Mouse (Mus musculus) large intestine, adult 2 months (tissue): ENCODE data around the gene Kansl3. TPM values are rescaled to one million over a fixed set of nuclear protein-coding genes. Genes with fewer than 3 reads are reported as not detected.

Source experiments
- DNase-seq: peaks from one replicate; pipeline ENCODE4 v3.0.0-alpha.2; 2012; ENCODE audit warnings: low read depth, low spot score
- WGBS: fragments of 180-500 bp; shearing (Covaris S2); methylation state at CpG from one replicate; pipeline ENCODE4 v1.1.7; 2018; 5-methylcytosine and 5-hydroxymethylcytosine counted together
- polyA plus RNA-seq: library from polyadenylated mRNA; depleted of rRNA; stranded (reverse); fragments of >200 nt; gene quantifications from 2 replicates; pipeline ENCODE4 v1.2.3, GENCODE M21; 2012

Gene Kansl3
- polyA plus RNA-seq, 1 experiment, result 24.1 TPM

DNA sequence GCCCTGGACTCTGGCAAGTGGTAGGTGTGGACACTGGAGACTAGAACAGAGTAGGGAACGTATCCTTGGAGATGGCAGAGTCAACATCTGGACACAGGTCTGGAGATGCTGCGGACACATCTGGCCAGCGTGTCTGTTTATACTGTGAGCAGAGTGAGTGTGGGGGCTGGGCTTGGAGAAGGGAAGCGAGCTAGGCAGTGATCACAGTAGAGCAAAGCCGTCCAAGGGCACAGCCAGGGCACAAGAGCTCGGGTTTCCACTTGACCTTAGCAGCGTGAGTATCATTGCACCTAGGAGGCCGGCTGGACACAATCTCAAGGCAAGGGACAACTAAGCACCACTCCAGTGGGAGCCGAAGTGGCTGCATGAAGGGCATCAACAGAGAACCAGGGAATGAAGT, 45.9 kb downstream of the Kansl3 start:
- no peak for DNase-seq
- 60% methylated on average over 9 of the region's 9 CpGs for WGBS

DNA sequence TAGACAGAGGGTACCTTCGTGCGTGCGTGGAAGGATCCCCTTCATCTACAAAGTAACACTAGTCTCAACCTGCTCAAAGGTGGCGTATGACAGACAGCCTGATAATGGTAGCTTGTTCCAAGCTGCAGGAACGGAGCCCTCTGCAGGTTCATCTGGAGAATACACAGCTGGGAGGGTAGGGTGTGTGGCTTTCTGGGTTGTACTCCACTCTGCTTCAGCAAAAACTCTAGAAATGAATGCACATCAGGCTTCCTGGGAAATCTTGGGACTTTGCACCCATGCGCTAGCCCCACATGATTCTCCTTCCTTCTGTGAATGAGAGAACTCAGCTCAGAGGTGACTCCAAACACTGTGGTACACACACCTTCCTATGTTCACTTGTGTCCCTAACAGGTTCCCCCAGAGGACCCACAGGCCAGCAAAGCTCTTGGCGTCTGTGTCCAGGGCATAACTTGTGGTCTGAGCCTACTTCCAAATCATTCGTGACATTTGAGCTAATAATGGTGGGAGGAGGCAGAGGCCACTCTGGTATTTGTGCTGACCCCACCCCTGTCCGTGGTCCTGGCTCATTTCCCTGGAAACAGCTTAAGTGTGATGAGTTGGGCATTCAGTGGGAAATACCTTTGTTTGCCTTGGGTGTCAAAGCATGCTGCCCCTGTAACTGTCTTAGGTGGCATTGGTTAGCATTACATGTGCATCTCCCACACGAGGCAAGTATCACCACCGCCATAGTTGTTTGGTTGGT, 47.0 kb downstream of the Kansl3 start:
- DNase-seq, result no peak
- 72% methylated on average over 11 of the region's 11 CpGs for WGBS

DNA sequence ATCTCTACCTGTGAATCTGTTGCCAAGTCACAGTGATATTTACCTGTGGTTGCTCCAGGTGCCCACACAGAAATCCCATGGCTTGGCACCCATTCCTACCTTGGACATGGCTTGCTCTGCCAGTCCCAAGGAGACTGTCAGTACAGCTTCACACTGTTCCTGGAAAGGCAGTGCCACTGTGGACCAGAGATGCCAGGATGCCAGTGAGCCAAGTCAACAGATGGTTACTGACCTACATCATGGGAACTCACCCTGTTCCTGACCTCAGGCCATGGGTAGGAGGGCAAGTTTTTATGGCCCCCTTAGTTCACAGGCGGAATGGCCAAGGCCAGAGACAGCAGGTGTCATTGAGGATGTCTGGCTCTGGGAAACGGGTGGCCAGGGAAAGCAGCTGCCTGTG, 47.8 kb downstream of the Kansl3 start:
- 59% methylated on average over 2 of the region's 2 CpGs for WGBS
- DNase-seq, result no peak

DNA sequence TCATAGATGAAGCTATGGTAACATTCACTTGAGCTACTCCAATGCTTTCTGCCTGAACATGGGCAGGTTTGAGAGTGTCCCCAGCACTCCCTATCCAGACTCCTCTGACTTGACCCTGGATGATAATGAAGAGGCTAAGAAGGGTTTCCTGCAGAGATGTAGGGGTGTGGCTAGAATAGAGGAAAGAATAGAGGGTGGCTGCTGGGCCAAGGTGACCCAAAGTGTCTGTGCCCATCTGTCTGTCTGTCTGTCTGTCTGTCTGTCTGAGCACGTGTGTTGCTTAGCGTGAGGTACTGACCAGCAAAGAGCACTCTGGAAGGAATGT, 53.2 kb downstream of the Kansl3 start:
- WGBS, result 96% methylated on average over 2 of the region's 2 CpGs
- no peak for DNase-seq

DNA sequence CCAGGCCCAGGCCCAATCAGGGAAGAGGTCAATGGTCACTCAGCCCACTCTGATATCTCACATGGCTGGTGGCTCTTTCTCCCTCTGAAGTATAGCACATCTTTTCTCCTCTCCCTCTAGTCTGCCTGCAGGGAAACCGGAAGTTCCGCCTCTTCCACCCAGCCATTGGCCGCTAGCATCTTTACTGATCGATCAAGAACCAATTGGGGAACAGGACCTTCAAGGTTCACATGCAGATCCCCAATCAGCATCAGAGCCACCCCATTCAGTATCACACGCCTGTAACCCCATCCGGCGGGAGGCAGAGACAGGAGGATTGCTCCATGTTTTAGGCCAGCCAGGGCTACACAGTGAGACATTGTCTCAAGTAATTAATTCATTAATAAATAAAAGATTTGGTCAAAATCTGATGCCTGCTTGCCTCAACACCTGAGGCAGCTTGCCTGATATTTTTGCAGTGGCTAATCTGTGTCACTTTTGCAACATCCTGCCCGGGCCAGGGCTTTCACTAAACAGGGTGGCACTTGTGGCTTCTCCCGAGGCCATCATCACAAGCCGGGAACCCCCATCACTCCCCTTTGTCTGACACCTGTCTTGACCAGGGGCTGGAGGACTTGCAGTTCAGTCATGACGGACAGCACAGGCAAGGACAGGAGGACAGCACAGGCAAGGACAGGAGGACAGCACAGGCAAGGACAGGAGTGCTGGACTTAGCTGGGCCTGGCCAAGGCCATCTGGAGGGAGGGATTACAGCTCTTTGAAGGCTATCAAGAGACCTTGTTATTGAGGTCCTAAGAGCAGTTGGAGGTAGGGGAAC, 53.8 kb downstream of the Kansl3 start:
- 93% methylated on average over 11 of the region's 11 CpGs for WGBS

DNA sequence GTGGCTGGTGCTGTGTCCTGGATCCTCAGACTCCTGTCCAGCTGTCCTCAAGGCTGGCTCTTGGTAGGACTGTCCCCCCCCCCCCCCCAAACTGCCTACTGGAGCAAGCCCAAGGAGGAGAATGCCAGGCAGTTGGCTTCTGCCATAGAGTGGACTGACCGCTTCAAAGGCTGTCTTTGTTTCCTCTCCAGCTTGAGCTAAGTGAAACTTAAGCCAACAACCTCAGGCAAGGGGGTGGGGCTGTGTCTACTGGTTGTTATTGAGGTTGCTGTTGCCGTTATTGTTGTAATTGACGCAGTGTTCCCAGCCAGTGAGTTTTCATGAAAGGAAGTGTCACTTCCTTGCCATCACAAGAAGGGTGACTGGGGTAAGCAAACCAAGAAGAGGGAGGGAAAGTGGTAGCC, 59.5 kb downstream of the Kansl3 start:
- peak; percentile 39 for DNase-seq
- WGBS, result 10% methylated on average over 3 of the region's 3 CpGs

More for the DNA sequence above, 53.8 kb downstream of the Kansl3 start:
- DNase-seq, result no peak

DNA sequence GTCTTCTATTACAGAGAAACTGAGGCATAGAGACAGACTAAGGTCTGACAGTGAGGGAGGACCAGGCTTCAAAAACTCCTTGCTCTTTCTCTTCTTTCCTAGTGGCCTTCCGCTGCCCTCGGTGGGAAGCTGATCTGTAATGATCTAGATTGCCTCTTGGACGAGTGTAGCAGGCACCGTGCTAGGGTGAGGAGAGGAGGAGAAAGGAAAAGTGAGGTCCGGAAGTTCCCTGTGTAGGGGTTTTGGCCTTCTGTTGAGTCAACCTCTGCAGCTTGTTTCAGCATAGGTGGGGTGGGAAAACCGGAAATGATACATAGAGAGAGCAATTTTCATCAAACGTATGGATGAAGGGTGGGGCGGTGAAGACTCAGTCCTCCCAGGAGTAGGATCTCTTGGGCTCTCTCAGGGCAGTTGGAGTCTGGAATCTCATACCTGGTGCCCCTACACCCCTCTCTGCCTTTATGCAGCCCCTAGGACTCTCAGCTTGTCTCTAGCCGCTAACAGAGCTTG, 60.0 kb downstream of the Kansl3 start:
- no peak for DNase-seq
- 31% methylated on average over 9 of the region's 9 CpGs for WGBS

DNA sequence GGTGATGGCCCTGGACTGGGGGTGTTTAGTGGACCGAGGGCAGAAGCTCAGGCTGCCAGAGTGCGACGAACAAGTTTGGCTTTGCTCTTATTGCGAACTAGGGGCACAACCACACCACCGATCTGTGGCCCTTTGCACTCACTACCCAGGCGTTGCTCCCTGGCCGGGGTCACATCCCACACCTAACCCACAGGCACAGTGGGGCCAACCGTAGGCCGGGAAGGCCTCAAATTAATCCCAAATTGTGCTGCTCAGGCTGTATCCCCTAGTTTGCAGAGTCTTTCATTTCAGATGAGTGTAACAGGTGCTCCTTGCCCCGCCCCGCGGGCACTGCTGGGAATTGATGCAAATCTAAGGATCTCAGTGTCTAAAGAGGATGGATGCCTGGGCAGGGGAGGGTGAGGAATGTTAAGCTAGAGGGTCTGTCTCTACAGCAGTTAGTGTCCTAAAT, 60.5 kb downstream of the Kansl3 start:
- DNase-seq, result no peak
- WGBS, result 6% methylated on average over 12 of the region's 12 CpGs

DNA sequence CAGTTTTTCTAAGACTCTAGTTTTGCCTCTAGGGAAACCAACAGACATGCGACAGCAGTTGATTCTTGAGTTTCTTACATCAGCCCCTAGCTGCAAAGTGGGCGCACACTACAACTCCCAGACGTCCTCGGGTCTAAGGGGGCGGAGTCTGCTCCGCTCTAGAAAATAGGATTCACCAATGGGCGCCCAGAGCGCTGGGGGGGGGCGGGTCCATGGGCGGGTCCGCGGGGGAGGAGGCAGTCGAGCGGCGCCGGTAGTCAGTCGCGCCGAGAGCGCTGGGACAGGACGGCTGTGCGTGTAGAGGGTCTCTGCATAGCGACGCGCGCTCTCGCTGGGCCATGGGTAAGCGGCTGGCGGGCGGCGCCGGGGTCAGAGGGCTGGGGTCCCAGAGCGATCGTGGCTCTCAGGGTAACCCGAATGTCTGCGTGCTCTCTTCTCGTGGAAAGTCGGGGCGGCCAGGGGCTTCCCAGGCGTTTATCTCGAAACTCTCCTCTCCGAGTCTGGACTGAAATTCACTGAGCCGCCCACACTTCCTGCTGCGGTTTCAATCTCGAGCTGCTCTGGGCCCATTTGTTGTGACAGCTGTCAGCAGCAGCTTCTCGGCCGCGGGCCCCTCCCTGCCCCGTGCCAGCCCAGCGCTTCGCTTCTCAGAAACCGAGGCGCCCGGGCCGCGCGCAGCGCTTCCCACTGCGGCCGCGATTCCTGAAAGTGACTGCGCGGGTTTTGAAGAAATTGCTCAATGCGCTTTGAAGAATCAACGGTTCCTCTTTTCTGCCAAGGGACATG, 61.3 kb downstream of the Kansl3 start, which contains the start of gene Arid5a:
Gene Arid5a (plus strand): TSS at position 239 of the 786 bp plus-strand sequence.
- under 1% methylated on average over 65 of the region's 65 CpGs for WGBS

DNA sequence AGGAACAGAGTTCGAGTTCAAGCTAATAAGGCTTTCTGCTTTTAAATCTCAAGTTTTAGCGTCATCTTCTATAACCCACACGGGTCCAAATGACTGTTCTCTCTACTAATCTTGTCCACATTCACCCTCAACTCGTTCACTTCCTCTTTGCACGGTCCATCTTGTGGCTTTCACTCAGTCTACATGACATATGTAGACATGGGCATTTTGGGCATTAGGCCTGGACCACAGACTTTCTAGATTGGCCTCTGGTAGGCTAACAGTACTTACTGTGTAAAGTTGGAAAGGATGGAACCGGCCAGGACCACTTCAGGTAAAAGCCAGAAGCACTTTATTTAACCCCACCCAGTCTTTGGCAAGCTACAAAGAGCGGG, 61.9 kb downstream of the Kansl3 start:
- no peak for DNase-seq
- WGBS, result 65% methylated on average over 7 of the region's 7 CpGs

More for the DNA sequence above, 61.3 kb downstream of the Kansl3 start, which contains the start of gene Arid5a:
- peak; percentile 63 for DNase-seq

DNA sequence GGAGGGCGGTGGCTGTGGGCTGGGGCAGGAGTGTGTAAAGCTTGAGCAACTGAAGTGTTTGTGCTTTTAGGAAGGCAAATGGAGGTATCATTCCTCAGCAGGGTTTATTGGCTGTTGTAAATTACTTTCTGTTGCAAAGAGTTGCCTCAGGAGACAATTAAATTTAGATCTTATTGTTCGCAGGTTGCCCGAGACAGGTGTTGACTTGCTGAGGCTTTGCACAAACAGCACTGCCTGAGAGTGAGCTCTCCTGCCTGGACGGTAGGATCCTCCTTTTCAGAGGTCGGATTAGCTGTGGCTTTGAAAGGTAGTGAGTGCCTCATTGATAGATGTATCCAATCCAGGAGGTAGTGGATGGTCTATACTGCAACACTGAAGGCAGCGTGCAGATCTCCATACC, 62.9 kb downstream of the Kansl3 start:
- WGBS, result 46% methylated on average over 6 of the region's 6 CpGs
- no peak for DNase-seq

DNA sequence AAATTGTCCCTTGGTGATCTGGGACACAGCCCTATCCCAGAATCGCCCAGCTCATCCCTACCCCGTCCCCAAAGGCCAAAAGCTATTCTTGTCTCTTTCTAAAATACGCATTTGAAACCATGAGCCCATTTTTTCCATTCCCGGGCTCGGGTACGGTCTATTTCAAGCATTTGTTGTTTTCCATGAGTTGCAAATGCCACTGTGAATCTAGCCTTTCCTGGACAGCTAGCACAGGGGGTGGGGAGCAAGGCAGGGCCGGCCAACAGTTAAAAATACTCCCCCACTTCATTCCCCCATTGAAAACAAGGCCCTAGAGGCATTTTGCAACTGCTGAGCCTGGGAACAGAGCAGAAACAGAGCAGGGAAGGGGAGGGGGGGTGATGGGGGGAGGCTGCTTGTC, 64.2 kb downstream of the Kansl3 start:
- DNase-seq, result no peak
- 56% methylated on average over 7 of the region's 7 CpGs for WGBS

DNA sequence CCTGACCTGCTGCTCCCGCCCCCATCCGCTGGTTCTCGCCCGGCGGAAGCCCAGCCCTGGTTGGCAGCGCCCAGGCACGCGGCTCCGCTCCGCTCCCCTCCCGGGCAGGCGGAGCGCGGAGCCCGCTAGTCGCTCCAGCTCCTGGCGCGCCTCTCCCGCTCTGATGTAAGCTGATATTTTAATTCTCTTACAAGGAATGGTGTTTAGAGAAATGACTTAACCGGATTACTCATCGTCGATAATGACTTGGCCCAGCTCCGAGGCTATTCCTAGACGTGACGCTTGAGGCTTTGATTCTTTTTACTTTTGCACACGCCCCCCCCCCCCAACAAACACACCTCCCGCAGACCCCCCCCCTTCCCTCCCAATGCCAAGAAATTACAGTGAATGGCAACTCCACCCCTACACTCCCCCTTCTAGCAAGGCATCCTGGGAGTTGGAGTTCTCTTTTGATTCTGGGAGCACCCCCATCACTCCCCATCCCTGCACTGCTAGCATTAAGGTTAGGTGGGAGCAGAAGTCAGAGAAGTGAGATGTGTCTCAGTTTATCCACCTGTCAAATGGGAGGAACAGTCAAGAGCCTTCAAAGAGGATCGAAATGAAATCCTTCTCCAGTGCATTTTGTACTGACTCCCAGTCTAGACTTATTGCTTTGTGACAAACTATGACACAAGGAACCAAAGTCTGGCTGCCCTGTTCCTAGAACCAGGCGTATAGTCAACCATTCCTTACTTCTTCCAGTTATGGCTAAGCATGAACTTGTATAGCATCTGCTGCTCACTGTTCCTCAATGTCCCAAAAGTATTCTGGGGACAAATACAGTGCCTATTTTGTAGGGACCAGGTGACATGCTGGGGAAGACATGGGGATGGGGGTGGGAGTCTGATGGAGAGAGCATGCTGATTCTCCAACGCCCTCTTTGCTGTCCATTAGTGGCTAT, 65.3 kb downstream of the Kansl3 start:
- WGBS, result 9% methylated on average over 30 of the region's 30 CpGs
- no peak for DNase-seq

DNA sequence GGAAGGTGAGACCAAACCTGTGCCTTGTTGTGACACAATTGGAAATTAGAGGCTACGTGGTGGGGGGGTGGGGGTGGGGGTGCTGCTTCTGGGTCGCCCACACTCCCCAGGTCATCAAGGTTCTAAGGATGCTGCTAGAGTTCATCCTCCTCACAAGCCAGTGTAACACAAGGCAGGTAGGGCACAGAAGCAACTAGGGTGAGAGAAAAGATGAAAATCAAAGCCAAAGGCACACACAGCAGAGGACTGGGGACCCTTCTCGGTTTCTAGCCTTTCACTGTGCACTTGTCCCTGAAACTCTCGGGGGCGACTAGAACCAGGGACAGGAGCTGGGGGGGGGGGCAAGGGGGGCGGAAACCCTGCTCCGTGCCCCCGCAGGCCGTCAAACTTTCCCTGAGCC, 66.0 kb downstream of the Kansl3 start:
- no peak for DNase-seq
- WGBS, result 16% methylated on average over 9 of the region's 9 CpGs

DNA sequence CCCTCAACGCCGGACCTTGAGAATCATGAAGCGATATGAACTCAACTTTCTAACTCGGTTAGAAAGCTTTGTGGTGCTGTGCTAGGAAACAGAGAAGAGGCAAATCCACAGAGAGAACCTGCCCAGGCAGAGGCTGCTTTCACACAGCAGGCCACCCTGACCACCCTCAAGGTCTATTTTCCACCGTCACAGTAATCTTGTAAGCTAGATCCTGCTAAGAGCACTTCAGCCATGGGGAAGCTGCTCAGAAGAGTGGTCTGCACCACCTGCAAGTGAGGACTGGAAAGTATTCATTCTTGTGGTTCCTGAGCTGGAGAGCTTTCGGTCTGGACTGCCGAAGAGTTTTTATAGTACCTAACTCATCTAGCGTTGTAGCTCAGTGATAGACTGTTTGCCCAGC, 66.7 kb downstream of the Kansl3 start:
- WGBS, result 81% methylated on average over 8 of the region's 8 CpGs
- no peak for DNase-seq

DNA sequence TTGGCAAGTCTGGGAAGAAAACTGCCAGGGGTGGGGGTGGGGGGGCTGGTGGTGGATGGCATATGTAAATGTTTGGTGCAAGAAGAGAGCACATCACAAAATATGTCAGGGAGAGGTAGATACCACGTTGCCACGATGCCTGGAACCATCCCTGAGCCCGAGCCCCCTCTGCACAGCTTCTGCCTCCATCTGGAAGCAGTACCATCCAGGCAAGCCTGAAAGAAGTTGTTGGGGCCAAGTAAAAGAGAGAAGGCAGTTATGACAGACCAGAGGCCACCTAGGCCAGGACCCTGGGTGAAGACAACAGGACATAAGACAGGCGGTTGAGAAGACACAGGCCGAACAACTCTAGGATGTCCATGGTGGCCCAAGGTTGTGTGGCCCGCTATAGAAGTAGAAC, 68.5 kb downstream of the Kansl3 start:
- DNase-seq, result no peak
- WGBS, result 94% methylated on average over 6 of the region's 6 CpGs

DNA sequence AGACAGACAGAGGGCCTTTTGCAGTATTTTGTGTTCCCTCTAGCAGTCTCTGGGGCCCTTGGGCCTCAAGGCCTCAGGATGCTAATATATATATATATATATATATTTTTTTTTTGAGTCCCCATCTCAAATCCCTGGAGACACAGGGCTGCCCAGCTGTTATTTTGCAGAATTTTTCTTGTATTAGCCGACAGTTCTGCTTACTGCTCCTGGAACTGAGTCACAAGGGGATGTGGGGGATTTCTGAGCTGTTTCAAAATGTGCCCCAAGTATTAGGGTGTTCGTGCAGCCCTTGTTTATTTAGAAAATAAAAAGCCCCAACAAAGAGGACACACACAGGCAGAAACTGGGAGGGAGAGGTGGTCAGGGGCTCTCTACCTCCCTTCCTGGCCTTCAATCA, 69.3 kb downstream of the Kansl3 start:
- no peak for DNase-seq
- 71% methylated on average over 2 of the region's 2 CpGs for whole genome bisulfite sequencing

DNA sequence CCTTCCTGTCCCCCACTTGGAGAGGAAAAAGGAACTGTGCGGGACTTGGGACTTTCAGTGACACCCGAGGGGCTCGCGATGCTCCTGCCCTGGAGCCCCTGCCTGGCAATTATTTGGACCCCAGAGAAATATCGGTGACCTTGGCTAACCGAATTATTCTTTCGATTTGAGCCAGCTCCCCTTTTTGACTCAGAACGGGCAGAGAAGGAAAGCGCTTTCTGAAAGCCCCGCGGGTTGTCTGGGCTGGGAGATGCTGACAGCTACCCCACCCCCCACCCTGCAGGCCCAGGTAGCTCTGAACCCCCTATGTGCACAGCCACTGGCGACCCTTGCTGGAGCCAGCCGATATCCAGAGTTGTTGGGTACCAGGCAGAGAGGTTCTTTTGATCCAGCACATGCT, 69.9 kb downstream of the Kansl3 start:
- 55% methylated on average over 13 of the region's 13 CpGs for WGBS
- no peak for DNase-seq

DNA sequence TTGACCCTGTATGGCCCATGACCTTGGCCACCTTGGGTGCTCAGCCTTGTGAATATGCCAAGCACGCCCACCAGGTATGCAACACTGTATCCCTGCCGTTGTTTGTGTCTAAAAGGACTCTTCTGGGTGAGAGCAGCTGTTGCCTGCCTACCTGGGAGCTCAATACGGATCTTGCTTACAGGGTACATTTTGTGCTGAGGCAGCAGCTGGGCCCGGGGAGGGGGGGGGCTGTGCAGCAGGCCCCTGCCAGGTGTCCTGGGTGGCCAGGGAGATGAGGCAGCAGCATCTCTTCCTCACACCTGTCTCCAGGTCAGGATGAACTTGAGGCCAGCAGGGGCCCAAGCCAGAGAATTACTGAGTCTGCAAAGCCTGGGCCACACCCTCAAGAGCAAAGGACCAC, 70.9 kb downstream of the Kansl3 start:
- WGBS, result 74% methylated on average over 4 of the region's 4 CpGs
- DNase-seq, result no peak
